ENCODE assay signal across 10 mouse cellular contexts in genomic region chr2:30902256-30902655, GRCm38 (mm10). TPM values are rescaled to one million over a fixed set of nuclear protein-coding genes. Genes with fewer than 3 reads are reported as not detected.
DNase-seq lines count a peak whose midpoint lies in the region; ATAC-seq lines count a peak whose summit lies in the region.
"Had no signal": no experiment of that assay in that cellular context is flagged by ENCODE, and none has a peak within 500 bp of the region (broad histone marks: within the 10 kb centered on the region; RNA-seq: fewer than 3 reads in every experiment).

No protein-coding gene starts in this region.

- H3K4me1 ChIP-seq in kidney, embryonic 15.5 days, result peaks cover 43% of the 10 kb centered on the region
- peaks cover 43% of the 10 kb centered on the region for H3K4me1 ChIP-seq in embryonic facial prominence, embryonic 10.5 days
- H3K4me1 ChIP-seq in hindbrain, embryonic 11.5 days (replicated peaks; ENCODE audit: control insufficient read depth, insufficient read depth, low read length), result peaks cover 6% of the 10 kb centered on the region
- H3K4me1 ChIP-seq in midbrain, embryonic 14.5 days (ENCODE audit: control insufficient read depth, insufficient read depth, low read length), result peaks cover 11% of the 10 kb centered on the region

- no peaks in the 10 kb centered on the region for H3K36me3 ChIP-seq in kidney, embryonic 15.5 days
- H3K36me3 ChIP-seq in embryonic facial prominence, embryonic 10.5 days (replicated peaks), result 0 out of 2 replicates have a peak, but pooled peaks cover 8% of the 10 kb centered on the region
- no peaks in the 10 kb centered on the region for H3K36me3 ChIP-seq in hindbrain, embryonic 11.5 days (ENCODE audit: control insufficient read depth, insufficient read depth, low read length)
- no peaks in the 10 kb centered on the region for H3K36me3 ChIP-seq in midbrain, embryonic 14.5 days (ENCODE audit: control insufficient read depth, insufficient read depth, low read length)

- H3K27ac ChIP-seq in kidney, embryonic 15.5 days, result 0 out of 2 replicates have a peak overlapping the region, but pooled peaks have one; percentile 13
- H3K27ac ChIP-seq in embryonic facial prominence, embryonic 10.5 days (replicated peaks), result peak overlapping the region; percentile 74
- no peak overlapping the region for H3K27ac ChIP-seq in hindbrain, embryonic 11.5 days (ENCODE audit: low read depth, low read length)
- no peak overlapping the region for H3K27ac ChIP-seq in midbrain, embryonic 14.5 days (replicated peaks; ENCODE audit: low read depth, low read length)

- H3K4me2 ChIP-seq in kidney, embryonic 15.5 days, result peak overlapping the region; percentile 84
- H3K4me2 ChIP-seq in hindbrain, embryonic 11.5 days (replicated peaks; ENCODE audit: low read depth, low read length), result peak overlapping the region; percentile 63
- peak overlapping the region; percentile 62 for H3K4me2 ChIP-seq in midbrain, embryonic 14.5 days (ENCODE audit: low read length)

- WGBS in kidney, embryonic 15.5 days, result 40% methylated on average over 8 of the region's 8 CpGs
- 25% methylated on average over 8 of the region's 8 CpGs for WGBS in embryonic facial prominence, embryonic 10.5 days
- WGBS in hindbrain, embryonic 11.5 days, result 29% methylated on average over 8 of the region's 8 CpGs
- WGBS in midbrain, embryonic 14.5 days, result 47% methylated on average over 8 of the region's 8 CpGs

- H3K27me3 ChIP-seq in kidney, embryonic 15.5 days, result no peaks in the 10 kb centered on the region
- peaks cover 40% of the 10 kb centered on the region for H3K27me3 ChIP-seq in embryonic facial prominence, embryonic 10.5 days (replicated peaks; ENCODE audit: low read depth, poor library complexity, severe bottlenecking)
- 0 out of 2 replicates have a peak, but pooled peaks cover 3% of the 10 kb centered on the region for H3K27me3 ChIP-seq in hindbrain, embryonic 11.5 days (ENCODE audit: control insufficient read depth, insufficient read depth, low read length)
- peaks cover 5% of the 10 kb centered on the region for H3K27me3 ChIP-seq in midbrain, embryonic 14.5 days (ENCODE audit: control insufficient read depth, insufficient read depth, low read length)

- H3K9ac ChIP-seq in kidney, embryonic 15.5 days, result peak overlapping the region; percentile 49; the same call in 1 of the 2 replicates
- H3K9ac ChIP-seq in hindbrain, embryonic 11.5 days (ENCODE audit: low read depth, low read length), result peak overlapping the region; percentile 47; the same call in 1 of the 2 replicates
- H3K9ac ChIP-seq in midbrain, embryonic 14.5 days (replicated peaks; ENCODE audit: low read length), result no peak overlapping the region; the same call in 1 of the 2 replicates

- ATAC-seq in kidney, embryonic 15.5 days (replicated peaks; ENCODE audit: low FRiP score), result no peak
- ATAC-seq in hindbrain, embryonic 11.5 days (ENCODE audit: low FRiP score), result no peak
- no peak for ATAC-seq in midbrain, embryonic 14.5 days (ENCODE audit: low FRiP score, low TSS enrichment)
- no peak for ATAC-seq in erythroid progenitor cell, adult 5-6 weeks (replicated peaks; ENCODE audit: low FRiP score, poor library complexity, severe bottlenecking)

- H3K9me3 ChIP-seq in kidney, embryonic 15.5 days (replicated peaks), result no peaks in the 10 kb centered on the region
- H3K9me3 ChIP-seq in embryonic facial prominence, embryonic 10.5 days, result no peaks in the 10 kb centered on the region
- H3K9me3 ChIP-seq in hindbrain, embryonic 11.5 days (ENCODE audit: control insufficient read depth, low read length), result no peaks in the 10 kb centered on the region
- H3K9me3 ChIP-seq in midbrain, embryonic 14.5 days (ENCODE audit: control insufficient read depth, low read length), result no peaks in the 10 kb centered on the region

- no peak for DNase-seq in kidney, adult 11 months
- no peak for DNase-seq in embryonic facial prominence, embryonic 10.5 days (ENCODE audit: low spot score)
- no peak for DNase-seq in hindbrain, embryonic 11.5 days (ENCODE audit: low spot score)
- no peak for DNase-seq in midbrain, embryonic 14.5 days
- DNase-seq in layer of hippocampus, adult 9-10 months (ENCODE audit: low spot score), result no peak
- DNase-seq in cerebellum, postnatal 25 days, result no peak
- DNase-seq: thymus, postnatal 14 days had no signal

- H3K4me3 ChIP-seq in kidney, embryonic 15.5 days (replicated peaks), result peak overlapping the region; percentile 49
- H3K4me3 ChIP-seq in embryonic facial prominence, embryonic 10.5 days, result peak overlapping the region; percentile 66
- peak overlapping the region; percentile 29 for H3K4me3 ChIP-seq in hindbrain, embryonic 11.5 days (ENCODE audit: low read depth, low read length)
- no peak overlapping the region; the same call in 1 of the 2 replicates for H3K4me3 ChIP-seq in midbrain, embryonic 14.5 days (replicated peaks; ENCODE audit: low read depth, low read length)
- H3K4me3 ChIP-seq: myocyte had no signal

RNA-seq across cellular contexts. Expression of gene Ptges, which starts 27.4 kb away (rescaled TPM):
- 13.3 and 13.5 TPM in 2 replicates for polyA plus RNA-seq in kidney, embryonic 15.5 days (2015; fragmentation: Nextera tagmentation; extraction: Ambion mirVana)
- 10.2 and 10.3 TPM in 2 replicates for polyA plus RNA-seq in embryonic facial prominence, embryonic 10.5 days (2016; fragmentation: Nextera tagmentation; extraction: Ambion mirVana)
- 5.5 and 5.6 TPM in 2 replicates for polyA plus RNA-seq in hindbrain, embryonic 11.5 days (2014; fragmentation: Nextera tagmentation; extraction: Ambion mirVana)
- polyA plus RNA-seq in midbrain, embryonic 14.5 days (2014; fragmentation: Nextera tagmentation; extraction: Ambion mirVana), result 3.2 and 4.2 TPM in 2 replicates
- total RNA-seq in erythroid progenitor cell, adult 5-6 weeks (2015; ENCODE audit: low replicate concordance), result not detected in 2 replicates
- total RNA-seq in erythroid progenitor cell, adult 5-6 weeks (2017; ENCODE audit: low replicate concordance), result 0.77 and 12.5 TPM in 2 replicates

RNA-seq across cellular contexts. Expression of gene Tor1b, which starts 50.5 kb away (rescaled TPM):
- 35.3 and 37.5 TPM in 2 replicates for polyA plus RNA-seq in kidney, embryonic 15.5 days (2015; fragmentation: Nextera tagmentation; extraction: Ambion mirVana)
- polyA plus RNA-seq in embryonic facial prominence, embryonic 10.5 days (2016; fragmentation: Nextera tagmentation; extraction: Ambion mirVana), result 24.7 and 25.0 TPM in 2 replicates
- 18.7 and 21.5 TPM in 2 replicates for polyA plus RNA-seq in hindbrain, embryonic 11.5 days (2014; fragmentation: Nextera tagmentation; extraction: Ambion mirVana)
- polyA plus RNA-seq in midbrain, embryonic 14.5 days (2014; fragmentation: Nextera tagmentation; extraction: Ambion mirVana), result 19.3 and 19.4 TPM in 2 replicates
- total RNA-seq in erythroid progenitor cell, adult 5-6 weeks (2015; ENCODE audit: low replicate concordance), result 18.0 TPM in 2 replicates
- 17.2 and 25.7 TPM in 2 replicates for total RNA-seq in erythroid progenitor cell, adult 5-6 weeks (2017; ENCODE audit: low replicate concordance)

Comparison
In these comparisons a context has a peak if more than half of its experiments do, and no peak if none do; other contexts are left out.
1. H3K27ac ChIP-seq: peak in kidney, embryonic 15.5 days (single experiment) and embryonic facial prominence, embryonic 10.5 days (single experiment); none in hindbrain, embryonic 11.5 days (single experiment) and midbrain, embryonic 14.5 days (single experiment).
2. Peak in every context shown above with its lines, with median percentiles within 50 percentile points of each other: H3K4me2 ChIP-seq.